Mouse (Mus musculus) stomach, postnatal 0 days (tissue): ENCODE data around the gene Cenpu.

Experiments
- CTCF ChIP-seq: IDR thresholded peaks from 2 replicates; pipeline ENCODE4 v1.5.1; 2016; ENCODE audit warnings: antibody characterized with exemption, low read depth, mild to moderate bottlenecking, moderate library complexity
- EP300 ChIP-seq: optimal IDR thresholded peaks from 2 replicates; pipeline ENCODE3; 2016; ENCODE audit warnings: antibody characterized with exemption

DNA sequence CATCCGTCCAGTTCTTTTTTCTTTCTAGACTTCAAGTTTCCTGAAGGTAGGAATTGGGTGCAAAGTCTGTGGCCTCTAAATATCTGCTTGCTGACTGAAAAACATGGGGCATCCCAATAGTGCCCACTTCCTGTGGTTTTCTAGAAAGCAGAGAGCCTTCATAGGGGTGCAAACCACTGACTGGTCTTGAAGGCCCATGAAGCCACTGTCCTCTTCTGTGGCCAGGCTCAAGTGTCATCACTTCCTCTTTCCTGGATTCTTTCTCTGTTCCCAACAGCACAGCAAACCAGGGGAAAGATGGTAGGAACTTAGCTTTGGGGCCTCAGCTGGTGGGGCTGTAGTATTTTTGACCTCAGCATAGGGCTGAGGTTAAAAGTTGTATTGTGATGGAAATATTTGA lies 76.8 kb downstream of the Cenpu start:
- TF ChIP-seq CTCF (no peak), EP300 (no peak)
